Mouse (Mus musculus) regulatory T cell (primary cell): ENCODE data around the gene Mertk.

ENCODE experiments used
- in situ Hi-C: fragments of 300-600 bp; cut with MboI, MseI; formaldehyde crosslinking; loops from one replicate; pipeline ENCODE4 v1.15.1; 2025; ENCODE audit warnings: high pct_unique_total_duplicates

Gene Mertk

DNA sequence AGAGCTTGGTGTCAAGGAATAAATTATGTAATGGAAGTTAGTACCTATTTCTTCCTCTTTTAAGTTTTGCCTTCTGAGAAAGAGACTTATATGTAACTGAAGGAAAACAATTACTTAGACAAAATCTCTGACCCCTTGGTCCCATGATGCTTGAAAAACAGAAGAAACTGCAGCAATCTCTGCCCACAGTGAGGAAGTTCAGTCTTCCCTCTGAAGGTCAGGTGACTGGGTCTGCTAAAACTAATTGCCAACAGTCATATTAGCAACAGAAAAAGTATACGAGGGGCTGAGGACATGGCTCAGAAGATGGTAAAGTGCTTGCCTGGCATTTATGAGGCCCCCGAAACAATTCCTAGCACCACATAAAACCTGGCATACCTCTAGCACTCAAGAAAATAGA is 20.6 kb downstream of the Mertk start:
- in situ Hi-C loops: no loop called here

DNA sequence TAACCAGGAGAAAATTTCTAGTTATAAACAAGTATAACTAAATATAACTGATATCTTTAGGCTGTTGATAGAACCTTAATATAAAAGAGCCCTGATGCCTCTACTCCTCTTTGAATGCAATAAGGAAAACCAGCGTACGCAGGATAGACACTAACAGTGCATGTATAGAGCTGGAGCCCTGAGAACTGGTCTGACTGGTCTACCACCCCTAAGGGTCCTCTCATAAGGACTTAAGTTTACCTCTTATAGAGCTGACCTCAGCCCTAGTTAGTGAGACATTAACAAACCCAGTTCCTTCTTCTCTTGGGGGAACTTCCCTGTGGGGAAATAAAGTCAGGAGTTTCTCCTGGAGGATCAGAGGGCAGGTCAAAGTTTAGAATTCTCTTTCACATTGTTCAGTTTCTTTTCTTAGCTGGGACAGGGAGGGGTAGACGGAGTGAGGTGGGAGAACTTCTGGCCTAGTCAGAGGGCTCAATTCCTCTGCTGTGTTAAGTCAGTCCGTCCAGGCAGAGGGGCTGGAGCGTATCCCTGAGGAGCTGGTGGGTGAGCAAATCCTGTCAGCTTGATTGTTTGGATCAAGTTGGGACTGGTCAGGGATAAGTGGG is 23.5 kb downstream of the Mertk start:
- in situ Hi-C loops: no loop called here

DNA sequence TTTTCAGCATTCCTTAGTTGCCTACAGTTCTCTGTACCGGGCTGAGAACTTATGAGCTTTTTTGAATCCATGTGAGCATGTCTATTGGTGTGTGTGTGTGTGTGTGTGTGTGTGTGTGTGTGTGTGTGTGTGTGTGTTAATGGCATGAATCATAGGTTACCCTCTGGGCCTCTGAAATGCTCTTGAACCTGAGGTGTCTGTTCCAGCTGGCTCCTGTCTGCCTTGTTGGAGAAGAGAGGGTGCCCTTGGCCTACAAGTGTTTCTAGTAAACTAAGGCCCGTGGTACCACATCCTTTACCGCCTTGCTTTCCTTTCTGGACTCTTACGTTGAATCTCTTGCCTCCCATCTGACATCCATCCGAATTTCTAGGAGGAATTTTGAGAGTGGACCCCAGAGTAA is 27.3 kb downstream of the Mertk start:
- in situ Hi-C loops: no loop called here

DNA sequence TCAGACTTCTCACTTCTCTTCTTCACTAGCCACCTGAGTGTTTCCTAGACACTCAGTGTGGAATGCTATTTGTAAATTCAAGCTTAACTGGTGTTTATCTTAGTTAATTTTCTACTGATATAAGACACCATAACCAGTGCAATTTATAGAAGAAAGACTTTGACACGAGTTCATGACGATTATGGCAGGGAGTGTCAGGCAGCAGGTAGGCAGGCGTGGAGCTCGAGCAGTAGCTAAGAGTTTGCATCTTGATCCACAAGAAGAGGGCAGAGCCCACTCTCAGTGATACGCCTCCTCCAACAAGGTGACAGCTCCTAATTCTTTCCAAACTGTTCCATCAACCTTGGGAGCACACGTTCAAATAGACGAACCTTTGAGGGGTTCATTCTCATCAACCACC is 27.9 kb downstream of the Mertk start:
- in situ Hi-C loops: no loop called here

DNA sequence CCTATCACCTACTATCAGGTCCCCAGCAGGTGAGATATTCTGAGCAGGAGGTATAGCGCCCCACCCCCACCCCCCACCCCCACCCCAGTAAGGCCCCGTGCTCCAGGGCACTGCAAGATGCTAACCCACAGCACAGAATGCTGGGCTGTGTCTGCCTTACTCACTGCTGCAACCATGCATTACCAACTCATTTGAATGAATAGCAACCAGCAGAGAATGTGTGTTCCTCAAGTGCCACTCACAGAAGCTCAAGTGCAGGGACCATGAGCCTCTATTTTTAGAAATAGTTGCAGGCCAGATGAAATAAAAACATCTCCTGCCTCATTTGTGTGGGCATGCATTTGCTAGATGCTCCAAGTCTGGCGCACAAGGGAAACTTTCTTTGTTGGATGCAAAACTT is 28.8 kb downstream of the Mertk start:
- in situ Hi-C loops: no loop called here

DNA sequence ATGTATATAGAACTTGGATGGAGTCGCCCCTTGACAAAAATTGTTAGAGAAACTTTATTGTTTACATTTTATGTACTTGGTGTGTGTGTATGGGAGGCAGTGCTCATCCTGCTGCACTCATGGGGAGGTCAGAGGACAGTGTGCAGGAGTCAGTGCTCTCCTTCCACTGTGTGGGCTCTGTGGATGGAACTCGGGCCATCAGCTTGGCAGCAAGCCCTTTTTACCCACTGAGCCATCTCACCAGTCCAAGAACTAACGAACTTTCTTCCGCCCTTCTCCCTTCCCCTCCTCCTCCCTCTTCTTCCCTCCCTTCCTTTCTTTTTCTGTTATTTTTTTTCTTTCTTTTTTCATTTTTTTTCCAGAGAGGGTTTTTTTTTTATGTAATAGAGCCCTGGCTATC is 29.3 kb downstream of the Mertk start:
- in situ Hi-C loops: no loop called here

DNA sequence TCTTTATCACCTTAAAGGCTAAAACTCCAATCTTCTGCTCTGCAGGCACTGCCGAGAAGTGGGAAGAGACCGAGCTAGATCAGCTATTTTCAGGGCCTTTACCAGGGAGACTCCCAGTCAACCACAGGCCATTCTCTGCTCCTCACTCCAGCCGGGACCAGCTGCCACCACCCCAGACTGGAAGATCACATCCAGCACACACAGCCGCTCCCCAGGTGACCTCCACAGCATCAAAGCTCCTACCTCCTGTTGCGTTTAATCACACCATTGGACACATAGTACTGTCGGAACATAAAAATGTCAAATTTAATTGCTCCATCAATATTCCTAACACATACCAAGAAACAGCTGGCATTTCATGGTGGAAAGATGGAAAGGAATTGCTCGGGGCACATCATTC is 30.4 kb downstream of the Mertk start:
- in situ Hi-C loops: no loop called here

DNA sequence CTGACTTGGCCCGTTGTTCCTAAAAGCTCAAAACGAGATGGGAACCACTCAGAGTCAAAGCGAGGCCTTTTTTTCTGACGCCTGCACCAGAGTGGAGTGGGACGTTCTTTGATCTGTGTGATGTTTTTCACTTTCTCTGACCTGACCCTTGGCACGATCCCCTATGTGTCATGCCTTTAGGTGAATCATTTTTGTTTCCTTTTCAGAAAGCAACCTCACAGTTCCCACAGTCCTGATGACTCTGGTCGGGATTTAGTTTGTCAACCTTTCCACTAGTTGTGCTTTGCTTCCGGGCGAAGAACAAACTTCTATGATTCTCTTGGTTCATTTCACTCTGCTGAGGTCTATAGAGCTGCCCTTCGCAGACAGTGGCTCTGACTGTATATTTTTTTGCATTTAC is 32.8 kb downstream of the Mertk start:
- in situ Hi-C loops: no loop called here

DNA sequence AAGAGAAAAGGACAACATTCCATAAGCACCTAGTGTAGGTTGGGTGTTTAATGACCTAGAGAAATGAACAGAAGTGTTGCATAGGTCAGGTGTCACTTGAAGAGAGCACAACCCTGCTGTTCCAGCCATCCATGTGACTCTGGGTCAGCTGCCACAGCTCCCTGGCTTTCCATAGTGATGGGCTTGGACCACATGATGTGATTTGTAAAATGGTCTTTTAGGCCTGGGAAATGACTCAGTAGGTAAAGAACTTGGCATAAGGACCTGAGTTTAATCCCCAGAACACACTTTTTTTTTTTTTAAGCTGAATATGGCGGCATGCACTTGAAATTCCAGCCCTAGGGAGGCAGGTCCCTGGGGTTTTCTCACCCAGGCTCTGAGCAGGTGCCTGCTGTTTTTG is 33.2 kb downstream of the Mertk start:
- in situ Hi-C loops: no loop called here

DNA sequence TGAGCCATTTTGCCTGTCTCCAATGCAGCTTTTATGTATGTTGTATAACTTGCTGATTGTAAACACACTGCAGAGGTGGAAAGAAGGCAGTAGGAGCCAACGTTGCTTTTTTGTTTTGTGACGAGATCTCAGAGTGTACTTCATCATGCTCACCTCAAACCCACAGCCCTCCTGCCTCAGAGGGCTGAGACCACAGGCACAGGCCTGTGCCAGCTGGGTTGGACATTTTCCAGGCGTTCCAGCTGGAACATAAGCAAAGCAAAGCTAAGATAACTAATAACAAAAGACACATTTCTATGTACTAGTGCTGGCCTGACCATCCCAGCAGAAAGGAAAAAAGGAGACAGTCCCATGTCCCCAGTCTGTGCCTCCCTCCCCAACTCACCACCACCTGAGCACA is 36.3 kb downstream of the Mertk start:
- in situ Hi-C loops: no loop called here

DNA sequence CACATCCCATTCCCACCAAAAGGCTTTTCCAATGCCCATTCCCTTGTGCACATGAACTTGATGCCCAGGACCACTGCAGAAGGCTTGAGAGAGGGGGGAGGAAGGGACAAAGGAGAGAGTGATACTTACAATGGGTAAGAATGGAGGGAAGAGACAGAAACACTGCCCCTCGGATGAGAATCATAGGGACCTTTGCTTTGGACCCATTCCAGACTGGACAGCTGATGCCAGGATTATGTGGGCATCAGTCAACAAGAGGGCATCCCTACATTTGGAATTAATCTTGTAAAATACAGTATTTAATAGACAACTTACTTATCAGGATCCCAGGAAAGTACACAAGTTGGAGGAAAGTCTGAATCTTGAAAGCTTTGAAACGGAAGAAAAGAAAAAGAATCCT is 38.3 kb downstream of the Mertk start:
- in situ Hi-C loops: no loop called here

DNA sequence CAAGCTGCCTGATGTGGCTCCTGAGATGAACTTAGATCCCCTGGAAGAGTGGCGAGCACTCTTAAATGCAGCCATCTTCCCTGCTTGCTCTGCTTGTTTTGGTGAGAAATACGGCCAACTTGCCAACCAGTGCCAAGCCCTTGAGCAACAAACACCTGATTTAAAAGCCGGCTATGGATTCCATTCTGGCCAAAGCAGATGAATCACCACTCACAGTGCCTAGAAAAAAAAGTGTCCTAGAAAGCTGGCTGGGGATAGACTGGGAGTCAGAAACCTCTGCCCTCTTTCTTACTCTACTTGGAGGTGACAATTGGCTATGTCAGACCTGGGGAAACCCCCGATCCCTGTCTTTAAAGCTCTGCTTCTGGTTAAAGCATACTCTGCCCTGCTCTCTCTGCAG is 39.0 kb downstream of the Mertk start:
- in situ Hi-C loops: no loop called here

DNA sequence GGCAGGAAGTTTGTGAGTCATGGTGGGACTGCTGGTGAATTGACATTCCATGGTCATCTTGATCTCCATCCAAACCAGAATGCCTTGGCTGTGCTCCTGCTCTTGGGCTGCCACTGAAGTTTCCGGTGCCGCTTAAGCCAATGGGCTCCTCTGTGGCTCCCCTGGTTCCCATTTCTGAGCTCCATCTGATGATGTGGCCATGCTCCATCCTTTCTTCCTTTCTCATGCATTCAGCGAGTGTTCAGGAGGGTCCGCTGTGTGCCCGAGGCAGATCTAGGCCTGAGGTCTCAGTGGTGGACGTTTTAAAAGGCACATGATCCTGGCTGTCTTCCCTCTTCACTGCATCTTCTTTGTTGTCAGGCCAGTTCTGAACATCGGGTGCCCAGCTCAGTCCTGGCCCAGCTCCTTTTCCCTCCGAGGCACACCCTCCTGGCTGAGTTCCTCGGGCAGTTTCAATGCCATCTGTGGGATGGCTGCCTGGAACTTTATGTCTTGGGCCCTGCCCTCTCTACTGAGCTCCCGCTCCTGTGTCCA is 40.0 kb downstream of the Mertk start:
- in situ Hi-C loops: no loop called here

DNA sequence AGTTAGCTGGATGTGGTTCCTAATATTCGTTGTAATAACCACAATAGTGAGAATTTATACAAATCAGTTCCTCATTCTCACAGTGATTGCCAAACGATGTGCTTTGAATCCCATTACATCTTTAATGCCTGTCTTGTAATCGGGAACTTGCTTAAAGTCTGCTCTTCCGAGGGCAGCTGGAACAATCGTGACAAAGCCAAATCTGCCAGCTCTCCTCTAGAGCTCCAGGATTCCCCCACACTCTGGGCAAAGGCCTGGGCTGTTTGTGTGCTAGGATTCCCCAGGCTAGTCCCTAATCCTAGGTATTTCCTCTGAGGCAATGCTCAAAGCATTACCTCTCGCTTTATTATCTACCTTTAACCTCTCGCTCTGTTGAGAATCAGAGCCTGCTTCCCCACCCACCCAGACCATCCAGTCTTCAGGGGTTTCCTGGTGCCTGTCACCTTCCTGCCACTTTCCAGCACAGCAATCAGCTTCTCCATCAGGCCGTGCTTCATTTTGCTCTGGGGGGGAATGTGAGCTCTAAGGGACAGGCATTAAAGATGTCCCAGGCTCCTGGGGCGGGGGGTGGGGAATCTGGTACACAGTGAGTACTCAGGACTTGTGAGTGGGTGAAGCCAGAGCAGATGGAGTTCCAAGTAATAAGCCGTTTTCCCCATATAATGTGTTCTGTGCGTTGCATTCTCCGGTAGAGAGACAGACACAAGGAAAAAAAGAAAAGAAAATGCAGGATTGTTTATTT is 47.3 kb downstream of the Mertk start:
- in situ Hi-C loops: no loop called here

DNA sequence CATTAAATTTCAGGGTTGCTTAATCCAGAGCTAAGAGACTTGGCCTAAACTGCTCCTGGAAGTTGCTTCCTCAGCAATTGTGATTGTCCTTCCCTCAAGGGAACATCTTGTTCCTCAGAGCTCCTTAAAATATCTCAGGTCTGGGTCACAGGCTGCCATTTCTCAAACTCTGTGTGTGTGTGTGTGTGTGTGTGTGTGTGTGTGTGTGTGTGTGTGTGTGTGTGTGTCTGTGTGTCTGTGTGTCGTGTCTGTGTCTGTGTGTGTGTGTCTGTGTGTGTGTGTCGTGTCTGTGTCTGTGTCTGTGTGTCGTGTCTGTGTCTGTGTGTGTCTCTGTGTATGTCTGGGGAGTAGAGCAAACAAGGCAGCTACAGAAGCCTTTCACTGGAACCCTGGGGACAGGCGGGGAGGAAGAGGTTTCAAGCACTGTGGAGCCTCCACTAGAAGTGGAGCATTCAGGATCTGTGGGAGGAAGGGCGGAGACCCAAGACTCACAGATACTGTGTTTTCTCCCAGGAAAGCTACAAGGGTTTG is 47.9 kb downstream of the Mertk start:
- in situ Hi-C loops: no loop called here

DNA sequence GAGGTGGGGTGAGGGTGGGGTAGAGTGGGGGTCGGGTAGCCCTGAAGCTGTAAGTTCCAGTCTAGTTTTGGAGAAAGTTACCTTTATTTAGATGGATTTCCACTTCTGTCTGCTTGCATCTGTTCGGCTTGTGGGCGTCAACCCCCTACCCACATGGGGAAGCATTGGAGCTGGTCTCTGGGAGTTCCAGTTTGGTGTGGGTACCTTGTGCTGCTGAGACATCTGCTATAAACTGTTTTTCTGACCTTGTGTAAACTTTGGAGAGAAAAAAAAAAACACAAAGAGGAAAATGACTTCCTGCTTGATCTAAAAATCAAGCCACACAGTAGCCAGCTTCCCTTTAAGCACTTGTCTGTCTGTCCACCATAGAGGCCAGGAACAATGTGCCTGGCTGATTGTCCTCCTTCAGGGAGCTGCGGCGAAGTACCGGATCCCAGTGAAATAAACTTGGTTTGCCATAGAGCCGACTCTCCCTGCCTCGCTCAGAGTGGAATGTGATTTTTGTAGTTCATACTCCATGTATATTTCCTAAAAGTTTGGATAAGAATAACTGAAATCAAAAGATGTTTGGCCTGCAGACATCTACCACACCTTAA is 48.8 kb downstream of the Mertk start:
- in situ Hi-C loops: no loop called here

DNA sequence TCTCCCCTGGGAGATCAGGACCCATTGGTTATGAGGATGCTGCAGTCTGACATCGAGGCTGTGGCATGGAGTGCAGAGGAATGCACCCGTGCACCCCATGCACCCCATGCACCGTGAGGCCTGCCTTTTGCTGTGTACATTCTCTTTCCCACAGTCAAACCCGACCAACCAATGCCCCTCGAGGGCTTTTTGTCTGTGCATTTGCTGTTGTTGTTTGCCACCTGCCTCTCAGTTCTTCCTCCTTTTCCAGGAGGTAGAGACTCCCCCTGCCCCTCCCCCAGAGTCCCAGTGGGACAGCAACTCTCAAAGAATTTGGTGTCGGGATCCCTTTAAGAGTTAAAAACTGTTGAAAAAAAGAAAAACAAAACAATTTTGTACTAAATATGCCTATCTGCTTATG is 49.4 kb downstream of the Mertk start:
- in situ Hi-C loops: no loop called here

DNA sequence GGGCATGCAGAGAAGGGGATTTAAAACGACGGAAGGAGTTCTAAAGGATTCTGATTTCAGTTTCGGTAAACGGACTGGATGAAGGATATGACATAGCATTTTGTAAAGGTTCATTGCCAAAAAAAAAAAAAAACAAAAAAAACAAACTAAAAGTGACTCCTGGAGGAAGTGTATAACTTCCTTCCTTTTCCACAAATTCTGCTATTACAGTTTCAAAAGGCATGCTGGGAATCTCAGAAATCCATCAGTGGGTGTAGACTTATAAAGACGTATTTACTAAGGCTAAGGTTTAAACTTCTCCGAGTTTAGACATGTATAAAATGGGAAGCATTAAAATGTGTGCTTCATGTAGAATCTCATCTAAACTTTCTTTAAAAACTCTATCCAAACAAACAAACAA is 52.3 kb downstream of the Mertk start:
- in situ Hi-C loops: no loop called here

DNA sequence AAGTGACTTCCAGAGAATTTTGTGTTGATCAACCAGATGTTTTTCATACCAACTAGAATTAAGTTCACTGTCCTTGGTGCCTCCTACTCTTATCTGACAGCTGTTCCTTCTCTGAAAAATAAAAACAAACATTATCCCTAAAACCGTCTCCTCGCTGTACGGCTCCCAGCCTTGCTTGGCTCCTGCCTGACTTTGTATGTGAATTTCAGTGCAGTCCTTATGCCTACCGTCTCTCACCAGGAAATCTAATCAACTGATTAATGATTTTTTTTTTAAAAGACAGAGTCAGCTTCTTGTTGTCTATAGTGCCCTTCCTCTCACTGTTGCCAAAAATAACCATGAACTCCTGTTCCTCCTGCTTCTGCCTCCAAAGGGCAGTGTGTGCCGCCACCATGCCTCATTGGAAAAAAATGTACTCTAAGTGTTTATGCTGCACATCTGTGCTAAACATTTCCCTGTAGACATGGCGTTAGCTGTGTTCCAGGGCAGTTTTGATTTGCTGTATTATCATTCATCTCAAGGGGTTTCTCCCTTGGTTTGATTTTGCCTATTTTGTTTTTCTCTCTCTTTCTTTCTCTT is 54.6 kb downstream of the Mertk start:
- in situ Hi-C loops: no loop called here

DNA sequence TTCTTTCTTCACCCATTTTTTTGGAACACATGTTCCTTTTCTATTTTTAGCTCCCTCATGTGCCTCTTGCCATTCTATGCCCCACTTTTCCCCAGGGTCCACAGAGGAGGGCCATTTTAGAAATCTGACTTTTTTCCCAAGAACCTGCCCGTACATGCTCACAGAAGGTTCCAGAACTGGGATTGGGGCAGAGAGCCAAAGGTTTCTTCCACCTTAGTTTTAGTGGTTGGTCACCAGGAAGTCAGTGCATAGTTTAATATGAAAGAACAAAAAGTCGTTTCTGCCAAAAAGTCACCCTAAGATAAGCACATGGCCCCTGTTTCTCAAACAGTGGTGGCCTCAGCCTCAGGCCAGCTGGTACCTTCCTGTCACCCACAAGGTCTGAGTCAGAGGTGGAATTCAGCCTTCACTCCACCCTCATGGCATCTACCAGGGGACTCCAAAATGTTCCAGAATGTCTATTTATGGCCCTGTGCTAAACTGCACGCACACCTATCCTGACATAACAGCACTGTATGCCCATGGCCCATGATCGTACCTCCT is 56.5 kb downstream of the Mertk start:
- in situ Hi-C loops: no loop called here

DNA sequence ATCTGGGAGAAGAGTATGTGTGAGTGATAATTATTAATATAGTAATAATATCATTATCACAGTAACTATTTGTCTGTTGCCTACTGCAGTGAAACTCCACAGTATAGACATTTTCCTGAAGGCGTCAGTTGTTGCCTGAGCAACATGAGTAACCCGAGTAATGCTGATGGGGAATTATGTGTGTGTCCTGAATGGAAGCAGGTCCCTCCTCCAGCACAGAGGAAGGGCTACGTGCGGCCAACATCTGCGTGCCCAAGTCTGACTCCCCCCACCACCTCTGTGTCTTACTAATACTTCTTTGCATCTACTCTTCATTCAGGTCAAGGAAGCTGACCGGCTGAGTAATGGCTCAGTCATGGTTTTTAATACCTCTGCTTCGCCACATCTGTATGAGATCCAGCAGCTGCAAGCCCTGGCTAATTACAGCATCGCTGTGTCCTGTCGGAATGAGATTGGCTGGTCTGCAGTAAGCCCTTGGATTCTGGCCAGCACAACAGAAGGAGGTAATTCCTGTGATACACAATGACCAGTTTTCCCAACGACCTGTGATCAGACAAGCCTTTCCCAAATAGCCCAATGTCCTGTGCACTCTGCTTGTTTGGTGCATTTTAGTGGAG is 60.1 kb downstream of the Mertk start:
- in situ Hi-C loops: no loop called here

DNA sequence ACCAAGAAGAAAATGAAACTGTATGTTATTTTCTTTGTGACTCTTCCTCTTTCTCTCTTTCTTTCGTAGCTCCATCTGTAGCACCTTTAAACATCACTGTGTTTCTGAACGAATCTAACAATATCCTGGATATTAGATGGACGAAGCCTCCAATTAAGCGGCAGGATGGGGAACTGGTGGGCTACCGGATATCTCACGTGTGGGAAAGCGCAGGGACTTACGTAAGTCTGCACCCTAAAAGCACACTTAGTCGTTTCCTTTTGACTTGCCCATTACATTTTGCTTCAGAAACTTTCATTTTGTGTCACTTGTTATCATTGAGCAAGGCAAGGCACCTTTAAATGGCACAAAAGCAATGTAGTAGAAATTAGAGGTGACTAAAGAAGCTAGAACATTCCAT is 63.3 kb downstream of the Mertk start:
- in situ Hi-C loops: no loop called here
